Mouse (Mus musculus) stomach, embryonic 15.5 days (tissue): ENCODE results near the gene Olfr1420. TPM values are rescaled to one million over a fixed set of nuclear protein-coding genes. Genes with fewer than 3 reads are reported as not detected.
"Not testable (repeated sequence)": the region's sequence is repeated elsewhere in the genome, so short reads cannot be mapped to it uniquely, and the experiment has no call there.

Source experiments
- ATAC-seq: fragments of 200-750 bp; cut with Nextera tagmentation; 2 replicates; pipeline ENCODE4 v1.8.0; 2017; ENCODE audit warnings: low read depth, moderate number of reproducible peaks, moderate TSS enrichment; ENCODE audit not compliant: insufficient read depth, low FRiP score
- H3K27ac ChIP-seq: fragments of 300-500 bp; sonication (generic); 2 replicates; pipeline ENCODE4 v1.5.1; 2015; ENCODE audit warnings: mild to moderate bottlenecking, inconsistent platforms
- H3K27me3 ChIP-seq: fragments of 300-500 bp; sonication (generic); replicated peaks from 2 replicates; pipeline ENCODE4 v1.6.1; 2015; ENCODE audit warnings: inconsistent platforms
- H3K36me3 ChIP-seq: fragments of 300-500 bp; sonication (generic); 2 replicates; pipeline ENCODE4 v1.6.1; 2015; ENCODE audit warnings: inconsistent platforms
- H3K4me1 ChIP-seq: fragments of 300-500 bp; sonication (generic); 2 replicates; pipeline ENCODE4 v1.6.1; 2015; ENCODE audit warnings: inconsistent platforms
- H3K4me2 ChIP-seq: fragments of 300-500 bp; sonication (generic); 2 replicates; pipeline ENCODE4 v1.6.1; 2015; ENCODE audit warnings: mild to moderate bottlenecking, inconsistent platforms
- H3K4me3 ChIP-seq: fragments of 300-500 bp; sonication (generic); replicated peaks from 2 replicates; pipeline ENCODE4 v1.5.1; 2015; ENCODE audit warnings: inconsistent platforms
- H3K9ac ChIP-seq: fragments of 300-500 bp; sonication (generic); 2 replicates; pipeline ENCODE4 v1.6.1; 2015; ENCODE audit warnings: inconsistent platforms
- H3K9me3 ChIP-seq: fragments of 300-500 bp; sonication (generic); 2 replicates; pipeline ENCODE4 v1.6.1; 2016; ENCODE audit warnings: inconsistent platforms
- WGBS: fragments of 180-500 bp; shearing (Covaris S2); methylation state at CpG from one replicate; pipeline ENCODE4 v1.1.7; 2015; 5-methylcytosine and 5-hydroxymethylcytosine counted together
- microRNA-seq: library from miRNA; unstranded; fragments of <30 nt; microRNA quantifications from one replicate; pipeline ENCODE4, GENCODE M21; 2016
- polyA plus RNA-seq: library from polyadenylated mRNA; unstranded; fragments of >200 nt; fragmentation: Nextera tagmentation; extraction: Ambion mirVana; gene quantifications from 2 replicates; pipeline ENCODE4 v1.2.1, GENCODE M21; 2015

Olfr1420 gene
- polyA plus RNA-seq, 1 experiment from 2014 or later: 0.08 TPM

DNA sequence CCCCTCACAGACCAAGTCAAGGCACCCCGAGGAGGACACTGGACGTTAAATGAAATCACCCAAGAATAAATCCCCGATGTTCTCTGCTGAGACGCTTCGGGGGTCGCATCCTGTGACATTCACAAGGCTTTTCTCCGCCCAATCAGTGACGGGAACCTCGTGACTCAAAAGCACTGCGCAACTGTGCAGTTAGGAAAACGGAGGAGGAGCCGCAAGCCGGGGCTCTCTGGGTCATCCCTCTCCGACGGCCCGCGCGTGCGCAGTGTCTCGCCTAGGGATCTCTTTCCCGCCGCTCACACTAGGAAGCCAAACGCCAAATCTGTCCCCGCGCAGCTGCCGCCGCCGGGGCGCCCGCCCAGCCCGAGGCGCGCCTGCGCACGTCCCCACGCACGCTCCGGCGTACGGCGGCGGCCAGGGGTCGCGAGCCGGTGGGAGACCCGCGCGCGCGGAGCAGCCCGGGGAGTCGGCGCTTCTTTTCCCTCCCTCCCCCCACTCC, 25.7 kb downstream of the Olfr1420 start, which contains the start of gene Patl1:
Gene Patl1, plus strand, starts transcription at position 363 of the 496 bp plus-strand sequence.
- Histone ChIP-seq H3K9me3 (no peaks in the 10 kb centered on the region), H3K4me3 (peak within 1 kb of the TSS; percentile 64), H3K4me1 (peaks cover 8% of the 10 kb centered on the region), H3K9ac (peak within 1 kb of the TSS; percentile 53), H3K4me2 (peak within 1 kb of the TSS; percentile 75), H3K36me3 (peaks cover 8% of the 10 kb centered on the region; the same call in 1 of the 2 replicates), H3K27me3 (no peaks in the 10 kb centered on the region), H3K27ac (peak within 1 kb of the TSS; percentile 83)
- WGBS: under 1% methylated on average over 45 of the region's 53 CpGs
- peak; percentile 96 for ATAC-seq

GRCm38 (mm10) chr19:11912533-11913121, 26.3 kb downstream of the Olfr1420 start:
- WGBS: under 1% methylated on average over 47 of the region's 54 CpGs
- no peaks in the 10 kb centered on the region for H3K9me3 ChIP-seq
- H3K36me3 ChIP-seq: peaks cover 11% of the 10 kb centered on the region; the same call in 1 of the 2 replicates
- peak overlapping the region; percentile 83 for H3K27ac ChIP-seq
- H3K9ac ChIP-seq: peak overlapping the region; percentile 53
- H3K4me1 ChIP-seq: peaks cover 8% of the 10 kb centered on the region
- ATAC-seq: peak; percentile 36
- H3K4me2 ChIP-seq: peak overlapping the region; percentile 71
- peak overlapping the region; percentile 64 for H3K4me3 ChIP-seq
- H3K27me3 ChIP-seq: no peaks in the 10 kb centered on the region

DNA sequence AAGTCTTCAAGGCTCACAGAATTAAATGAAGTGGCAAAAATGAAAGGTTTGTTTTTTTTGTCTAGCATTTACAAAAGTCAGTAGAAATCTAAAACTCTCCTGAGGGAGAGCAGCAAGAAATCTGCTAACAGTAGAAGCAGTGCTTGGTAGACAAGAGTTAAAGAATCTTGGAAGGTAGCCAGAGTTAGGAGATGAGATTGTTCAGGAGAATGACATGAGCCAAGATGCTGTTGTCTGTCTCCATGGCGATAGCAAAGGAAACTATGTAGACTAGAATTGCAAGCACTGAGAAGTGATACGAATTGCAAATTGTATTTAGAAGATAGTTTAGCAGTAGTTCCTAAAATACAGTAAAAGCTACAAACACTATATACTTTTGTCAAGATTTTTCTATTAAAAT, 29.4 kb downstream of the Olfr1420 start:
- Histone ChIP-seq H3K27me3 (no peaks in the 10 kb centered on the region), H3K9me3 (no peaks in the 10 kb centered on the region), H3K36me3 (peaks cover 16% of the 10 kb centered on the region; the same call in 1 of the 2 replicates), H3K27ac (no peak overlapping the region), H3K4me1 (peaks cover 8% of the 10 kb centered on the region), H3K4me2 (no peak overlapping the region), H3K4me3 (no peak overlapping the region), H3K9ac (no peak overlapping the region)
- 21% methylated on average over 2 of the region's 2 CpGs for WGBS
- no peak for ATAC-seq

GRCm38 (mm10) chr19:11922068-11922467, 35.7 kb downstream of the Olfr1420 start:
- H3K27ac ChIP-seq: no peak overlapping the region
- no peaks in the 10 kb centered on the region for H3K27me3 ChIP-seq
- WGBS: 93% methylated on average over 1 of the region's 1 CpGs
- no peak overlapping the region for H3K4me2 ChIP-seq
- H3K4me1 ChIP-seq: no peaks in the 10 kb centered on the region
- H3K4me3 ChIP-seq: no peak overlapping the region
- H3K9me3 ChIP-seq: no peaks in the 10 kb centered on the region
- H3K9ac ChIP-seq: no peak overlapping the region
- ATAC-seq: no peak
- peaks cover 39% of the 10 kb centered on the region for H3K36me3 ChIP-seq

GRCm38 (mm10) chr19:11922515-11922914, 36.1 kb downstream of the Olfr1420 start:
- not testable (repeated sequence) for H3K27me3 ChIP-seq, H3K4me3 ChIP-seq, H3K27ac ChIP-seq, H3K4me2 ChIP-seq, ATAC-seq, H3K4me1 ChIP-seq, H3K9me3 ChIP-seq, H3K9ac ChIP-seq
- WGBS: 95% methylated on average over 2 of the region's 2 CpGs
- H3K36me3 ChIP-seq: peaks cover 35% of the 10 kb centered on the region

DNA sequence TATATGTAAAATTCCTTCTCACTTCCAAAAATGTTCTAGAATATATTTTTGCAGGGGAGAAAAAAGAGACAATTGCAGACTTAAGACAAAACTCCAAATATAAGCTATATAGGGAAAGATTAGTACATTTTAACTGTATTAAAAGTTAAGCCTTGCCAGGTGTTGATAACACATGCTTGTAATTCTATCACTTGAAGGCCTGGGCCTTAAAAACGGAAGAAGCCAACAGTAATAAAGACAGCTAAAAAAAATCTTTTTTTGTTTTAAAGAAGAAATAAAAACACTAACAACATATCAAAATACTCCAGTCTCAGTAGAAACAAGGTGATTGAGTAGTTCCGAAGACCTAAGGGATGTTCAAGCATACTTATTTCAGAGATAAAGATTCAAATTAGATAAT, 40.0 kb downstream of the Olfr1420 start:
- H3K9me3 ChIP-seq: no peaks in the 10 kb centered on the region
- no peaks in the 10 kb centered on the region for H3K27me3 ChIP-seq
- H3K9ac ChIP-seq: no peak overlapping the region
- no peak overlapping the region for H3K4me3 ChIP-seq
- WGBS: 92% methylated on average over 2 of the region's 2 CpGs
- H3K36me3 ChIP-seq: peaks cover 37% of the 10 kb centered on the region
- ATAC-seq: no peak
- no peak overlapping the region for H3K27ac ChIP-seq
- H3K4me2 ChIP-seq: no peak overlapping the region
- H3K4me1 ChIP-seq: no peaks in the 10 kb centered on the region

- Histone ChIP-seq H3K9me3 (no peaks in the 10 kb centered on the region), H3K27me3 (no peaks in the 10 kb centered on the region), H3K27ac (no peak overlapping the region), H3K4me2 (no peak overlapping the region), H3K9ac (no peak overlapping the region), H3K36me3 (peaks cover 43% of the 10 kb centered on the region), H3K4me1 (no peaks in the 10 kb centered on the region), H3K4me3 (no peak overlapping the region)
- 0 out of 2 replicates have a peak, but pooled peaks have one; percentile 68 for ATAC-seq
- WGBS: 88% methylated on average over 4 of the region's 4 CpGs
Observed at GRCm38 (mm10) chr19:11928025-11928748, 41.8 kb downstream of the Olfr1420 start.

DNA sequence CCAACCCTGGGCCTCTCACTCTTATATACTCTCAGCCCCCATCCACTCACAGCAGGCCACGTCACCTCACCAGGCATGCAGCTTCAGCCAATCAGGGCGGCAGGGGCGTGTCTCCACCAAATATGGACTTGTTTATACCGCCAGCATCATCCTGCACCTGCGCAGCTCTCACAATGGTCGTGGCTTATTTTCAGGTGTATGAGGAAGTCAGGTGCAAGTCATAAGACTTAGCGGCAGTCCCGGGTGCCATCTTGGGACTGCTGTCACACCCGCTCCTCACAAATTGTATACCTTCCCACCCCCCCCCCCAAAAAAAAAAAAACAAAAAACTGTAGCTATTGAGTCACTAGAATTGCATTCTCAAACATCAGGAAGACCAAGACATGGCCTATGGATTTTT, 60.1 kb downstream of the Olfr1420 start:
- H3K4me1 ChIP-seq, H3K27ac ChIP-seq, ATAC-seq, H3K9ac ChIP-seq, H3K27me3 ChIP-seq, H3K4me3 ChIP-seq, H3K9me3 ChIP-seq, H3K4me2 ChIP-seq: not testable (repeated sequence)
- H3K36me3 ChIP-seq: peaks cover 14% of the 10 kb centered on the region; the same call in 1 of the 2 replicates
- 94% methylated on average over 9 of the region's 9 CpGs for WGBS

Small RNAs within 50 kb of the gene (microRNA-seq; reads per million reads assigned to microRNA genes)
- gene Mir6994: 5.6 reads per million, percentile 20 among the genes with 10 or more reads in this experiment

Other genes with a start within 250 kb of the Olfr1420 start
- gene Ms4a3, start 245.7 kb upstream of the Olfr1420 start, polyA plus RNA-seq: 0.86 and 1.7 TPM in 2 replicates
- not detected in 2 replicates for gene Oosp2, start 226.0 kb upstream of the Olfr1420 start, polyA plus RNA-seq
- gene Oosp1, start 195.4 kb upstream of the Olfr1420 start, polyA plus RNA-seq: not detected in 2 replicates
- gene Oosp3, start 189.5 kb upstream of the Olfr1420 start, polyA plus RNA-seq: not detected in 2 replicates
- 1.4 and 4.0 TPM in 2 replicates for gene Gif, start 139.0 kb upstream of the Olfr1420 start, polyA plus RNA-seq
- gene Mrpl16, start 116.2 kb upstream of the Olfr1420 start, polyA plus RNA-seq: 52.2 and 53.5 TPM in 2 replicates
- gene Stx3, start 67.2 kb upstream of the Olfr1420 start, polyA plus RNA-seq: 20.6 and 24.9 TPM in 2 replicates
- gene Olfr1417, start 47.3 kb upstream of the Olfr1420 start, polyA plus RNA-seq: 0.14 TPM in 1 of 2 replicates, not detected in the other
- not detected in 2 replicates for gene Olfr1418, start 25.5 kb upstream of the Olfr1420 start, polyA plus RNA-seq
- gene Olfr1419, start 11.5 kb upstream of the Olfr1420 start, polyA plus RNA-seq: 0.04 TPM in 1 of 2 replicates, not detected in the other
- gene Patl1, start 25.8 kb downstream of the Olfr1420 start, polyA plus RNA-seq: 14.7 and 16.4 TPM in 2 replicates
- 4.9 and 5.0 TPM in 2 replicates for gene Osbp, start 79.4 kb downstream of the Olfr1420 start, polyA plus RNA-seq
- gene Olfr1423, start 154.8 kb downstream of the Olfr1420 start, polyA plus RNA-seq: not detected in 2 replicates
- not detected in 2 replicates for gene Olfr1424, start 176.1 kb downstream of the Olfr1420 start, polyA plus RNA-seq
- gene Olfr1425, start 191.2 kb downstream of the Olfr1420 start, polyA plus RNA-seq: not detected in 2 replicates
- gene Olfr1426, start 205.4 kb downstream of the Olfr1420 start, polyA plus RNA-seq: not detected in 2 replicates
- gene Olfr1427, start 216.8 kb downstream of the Olfr1420 start, polyA plus RNA-seq: not detected in 2 replicates
- gene Olfr1428, start 229.3 kb downstream of the Olfr1420 start, polyA plus RNA-seq: not detected in 2 replicates
- gene Olfr76, start 236.6 kb downstream of the Olfr1420 start, polyA plus RNA-seq: not detected in 2 replicates